Mouse (Mus musculus) c-Kit-positive CD71-positive TER-119-negative erythroid progenitor cells, embryonic 14.5 days (primary cell): ENCODE measurements around the gene Vezf1.

Experiments used
- DNase-seq: peaks from one replicate; pipeline ENCODE4 v3.0.0-alpha.2; 2013; ENCODE audit warnings: low read depth

The Vezf1 gene

GRCm38 (mm10) chr11:88098787-88099598 is 30.9 kb downstream of the Vezf1 start:
- DNase-seq = no peak

GRCm38 (mm10) chr11:88099599-88100023 is 31.5 kb downstream of the Vezf1 start:
- DNase-seq = no peak

- no peak for DNase-seq
These were observed 32.1 kb downstream of the Vezf1 start for GRCm38 (mm10) chr11:88100170-88100569.

GRCm38 (mm10) chr11:88103214-88103941 is 35.3 kb downstream of the Vezf1 start:
- no peak for DNase-seq

- no peak for DNase-seq
These were observed 37.6 kb downstream of the Vezf1 start for GRCm38 (mm10) chr11:88105494-88106291.

GRCm38 (mm10) chr11:88106292-88106554 is 38.1 kb downstream of the Vezf1 start:
- no peak for DNase-seq

GRCm38 (mm10) chr11:88107365-88107764 is 39.3 kb downstream of the Vezf1 start:
- no peak for DNase-seq

- DNase-seq = no peak
These were observed 42.0 kb downstream of the Vezf1 start for GRCm38 (mm10) chr11:88110031-88110594.

- no peak for DNase-seq
These were observed 44.0 kb downstream of the Vezf1 start for GRCm38 (mm10) chr11:88112078-88112477.

- DNase-seq = no peak
These were observed 44.7 kb downstream of the Vezf1 start for GRCm38 (mm10) chr11:88112677-88113333.

- no peak for DNase-seq
These were observed 45.6 kb downstream of the Vezf1 start for GRCm38 (mm10) chr11:88113543-88114271.

- DNase-seq = no peak
These were observed 46.8 kb downstream of the Vezf1 start for GRCm38 (mm10) chr11:88114871-88115301.

- DNase-seq = no peak
These were observed 48.5 kb downstream of the Vezf1 start for GRCm38 (mm10) chr11:88116568-88116967.

- DNase-seq = no peak
These were observed 49.4 kb downstream of the Vezf1 start for GRCm38 (mm10) chr11:88117356-88118090.

- no peak for DNase-seq
These were observed 50.0 kb downstream of the Vezf1 start for GRCm38 (mm10) chr11:88118091-88118440.

GRCm38 (mm10) chr11:88118817-88119642 is 51.0 kb downstream of the Vezf1 start:
- DNase-seq = no peak

- DNase-seq = no peak
These were observed 54.5 kb downstream of the Vezf1 start for GRCm38 (mm10) chr11:88122545-88122944.

- no peak for DNase-seq
These were observed 54.9 kb downstream of the Vezf1 start for GRCm38 (mm10) chr11:88123021-88123420.

- DNase-seq = no peak
These were observed 55.7 kb downstream of the Vezf1 start for GRCm38 (mm10) chr11:88123731-88124130.

GRCm38 (mm10) chr11:88125483-88125882 is 57.4 kb downstream of the Vezf1 start:
- no peak for DNase-seq
